Mouse (Mus musculus): Measurements from ENCODE around the gene Acot7.

The Acot7 gene

GRCm38 (mm10) chr4:152162748-152163147 lies 15.2 kb upstream of the Acot7 start:
- TF ChIP-seq GATA4 (IDR thresholded peaks at IDR 0.05; ENCODE audit: insufficient replicate concordance, low read length) = no peak

GRCm38 (mm10) chr4:152165036-152165931 lies 12.7 kb upstream of the Acot7 start:
- no peak for TF ChIP-seq GATA4 (IDR thresholded peaks at IDR 0.05; ENCODE audit: insufficient replicate concordance, low read length)

GRCm38 (mm10) chr4:152168052-152168451 lies 9.9 kb upstream of the Acot7 start:
- TF ChIP-seq GATA4 (IDR thresholded peaks at IDR 0.05; ENCODE audit: insufficient replicate concordance, low read length) = no peak

- TF ChIP-seq GATA4 (IDR thresholded peaks at IDR 0.05; ENCODE audit: insufficient replicate concordance, low read length) = no peak
Observed at GRCm38 (mm10) chr4:152169103-152169502, 8.8 kb upstream of the Acot7 start.

- no peak for TF ChIP-seq GATA4 (IDR thresholded peaks at IDR 0.05; ENCODE audit: insufficient replicate concordance, low read length)
Observed at GRCm38 (mm10) chr4:152170286-152170685, 7.6 kb upstream of the Acot7 start.

GRCm38 (mm10) chr4:152171543-152171942 lies 6.4 kb upstream of the Acot7 start:
- no peak for TF ChIP-seq GATA4 (IDR thresholded peaks at IDR 0.05; ENCODE audit: insufficient replicate concordance, low read length)

GRCm38 (mm10) chr4:152173041-152173440 lies 4.9 kb upstream of the Acot7 start:
- no peak for TF ChIP-seq GATA4 (IDR thresholded peaks at IDR 0.05; ENCODE audit: insufficient replicate concordance, low read length)

- no peak for TF ChIP-seq GATA4 (IDR thresholded peaks at IDR 0.05; ENCODE audit: insufficient replicate concordance, low read length)
Observed at GRCm38 (mm10) chr4:152173956-152174355, 4.0 kb upstream of the Acot7 start.

- TF ChIP-seq GATA4 (IDR thresholded peaks at IDR 0.05; ENCODE audit: insufficient replicate concordance, low read length) = no peak
Observed at GRCm38 (mm10) chr4:152176638-152177037, 1.3 kb upstream of the Acot7 start.

GRCm38 (mm10) chr4:152177174-152177536 lies 779 bp upstream of the Acot7 start:
- no peak for TF ChIP-seq GATA4 (IDR thresholded peaks at IDR 0.05; ENCODE audit: insufficient replicate concordance, low read length)

- TF ChIP-seq GATA4 (IDR thresholded peaks at IDR 0.05; ENCODE audit: insufficient replicate concordance, low read length) = no peak
Observed at GRCm38 (mm10) chr4:152178344-152178864, 470 bp downstream of the Acot7 start.

- no peak for TF ChIP-seq GATA4 (IDR thresholded peaks at IDR 0.05; ENCODE audit: insufficient replicate concordance, low read length)
Observed at GRCm38 (mm10) chr4:152178916-152179705, 1.2 kb downstream of the Acot7 start.

GRCm38 (mm10) chr4:152179946-152180660 lies 2.2 kb downstream of the Acot7 start:
- no peak for TF ChIP-seq GATA4 (IDR thresholded peaks at IDR 0.05; ENCODE audit: insufficient replicate concordance, low read length)

GRCm38 (mm10) chr4:152182205-152182604 lies 4.3 kb downstream of the Acot7 start:
- TF ChIP-seq GATA4 (IDR thresholded peaks at IDR 0.05; ENCODE audit: insufficient replicate concordance, low read length) = no peak

- TF ChIP-seq GATA4 (IDR thresholded peaks at IDR 0.05; ENCODE audit: insufficient replicate concordance, low read length) = no peak
Observed at GRCm38 (mm10) chr4:152184353-152185035, 6.6 kb downstream of the Acot7 start.

Data from liver, adult (tissue).